Mouse (Mus musculus) heart, adult 2 months (tissue): ENCODE results near the gene Unk. TPM values are rescaled to one million over a fixed set of nuclear protein-coding genes. Genes with fewer than 3 reads are reported as not detected.

ENCODE experiments used
- DNase-seq, 2 experiments: peaks; one replicate each; pipeline ENCODE4 v3.0.0; 2021
- H3K27ac ChIP-seq: fragments of 200-600 bp; 2 replicates; pipeline ENCODE4 v1.8.1; 2022
- H3K27me3 ChIP-seq: fragments of 200-500 bp; 2 replicates; pipeline ENCODE4 v1.6.1; 2012; ENCODE audit warnings: mild to moderate bottlenecking, low read length, inconsistent platforms, mixed read lengths; ENCODE audit not compliant: control insufficient read depth, insufficient read depth
- H3K36me3 ChIP-seq: fragments of 200-500 bp; 2 replicates; pipeline ENCODE4 v1.6.1; 2012; ENCODE audit warnings: low read length, inconsistent platforms; ENCODE audit not compliant: control insufficient read depth, insufficient read depth
- H3K4me1 ChIP-seq: fragments of 200-500 bp; 2 replicates; pipeline ENCODE4 v1.6.1; 2011; ENCODE audit warnings: low read length; ENCODE audit not compliant: control insufficient read depth, insufficient read depth
- H3K4me3 ChIP-seq: fragments of 200-600 bp; 2 replicates; pipeline ENCODE4 v1.8.1; 2022
- H3K79me2 ChIP-seq: fragments of 200-500 bp; replicated peaks from 2 replicates; pipeline ENCODE4 v1.6.1; 2012; ENCODE audit warnings: mild to moderate bottlenecking, inconsistent platforms, low read length, moderate library complexity, mixed read lengths; ENCODE audit not compliant: control insufficient read depth, insufficient read depth
- H3K9ac ChIP-seq: fragments of 200-500 bp; 2 replicates; pipeline ENCODE4 v1.6.1; 2012; ENCODE audit warnings: low read depth, mild to moderate bottlenecking, control low read depth, inconsistent platforms, low read length, mixed read lengths
- CTCF ChIP-seq: fragments of 200-600 bp; IDR thresholded peaks from 2 replicates; pipeline ENCODE4 v1.8.1; 2022; ENCODE audit warnings: antibody characterized with exemption, mild to moderate bottlenecking, moderate library complexity
- EP300 ChIP-seq: fragments of 200-500 bp; IDR thresholded peaks from 2 replicates; pipeline ENCODE4 v1.6.1; 2011; ENCODE audit warnings: low read depth, low read length, control low read depth; ENCODE audit not compliant: insufficient read depth
- POLR2A ChIP-seq: fragments of 200-500 bp; IDR thresholded peaks from 2 replicates; pipeline ENCODE4 v1.6.1; 2011; ENCODE audit warnings: mild to moderate bottlenecking, low read depth, low read length, control low read depth; ENCODE audit not compliant: insufficient read depth
- WGBS: fragments of 180-500 bp; shearing (Covaris S2); methylation state at CpG from one replicate; pipeline ENCODE4 v1.1.7; 2018; 5-methylcytosine and 5-hydroxymethylcytosine counted together
- intact Hi-C: fragments of 180-260 bp; cut with DNase I; formaldehyde crosslinking; loops from one replicate; pipeline ENCODE4 v1.15.1; 2025
- polyA plus RNA-seq: library from polyadenylated mRNA; depleted of rRNA; stranded (reverse); fragments of >200 nt; gene quantifications from 2 replicates; pipeline ENCODE4 v1.2.3, GENCODE M21; 2012
- total RNA-seq, 2 experiments: library from RNA; stranded (reverse); gene quantifications; 2 replicates each; pipeline ENCODE4 v1.2.3; 2021

Unk gene
- total and polyA plus RNA-seq, 3 experiments: 7.1 to 16.5 (median 7.9) TPM

DNA sequence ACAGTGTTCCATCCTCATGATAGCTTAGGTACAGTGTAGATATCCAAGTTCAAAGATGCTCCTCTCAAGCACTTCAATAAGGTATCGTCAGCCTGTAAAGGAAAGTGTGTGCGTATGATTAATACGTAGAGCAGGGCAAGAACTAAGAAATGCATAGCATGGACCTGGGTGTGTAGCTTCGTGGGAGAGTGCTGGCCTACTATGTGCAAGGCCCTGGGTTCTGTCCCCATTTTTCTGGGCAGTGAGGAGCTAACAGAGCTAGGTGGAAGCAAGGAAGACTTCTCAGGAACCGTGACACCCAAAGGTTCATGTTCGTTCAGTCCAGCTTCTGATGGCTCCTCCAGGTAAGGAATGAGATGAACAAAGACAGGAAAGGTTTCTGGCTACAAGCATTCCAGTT is 15.1 kb downstream of the Unk start:
- no peaks in the 10 kb centered on the region; the same call in none of the 2 replicates for H3K79me2 ChIP-seq
- H3K4me1 ChIP-seq: peaks cover 3% of the 10 kb centered on the region
- intact Hi-C loops: no loop called here
- no peak overlapping the region for H3K27ac ChIP-seq
- H3K9ac ChIP-seq: no peak overlapping the region
- peaks cover 3% of the 10 kb centered on the region for H3K36me3 ChIP-seq
- TF ChIP-seq EP300 (no peak), POLR2A (no peak), CTCF (no peak)
- WGBS: 91% methylated on average over 6 of the region's 6 CpGs
- no peak overlapping the region for H3K4me3 ChIP-seq
- H3K27me3 ChIP-seq: no peaks in the 10 kb centered on the region
- DNase-seq: no peak

DNA sequence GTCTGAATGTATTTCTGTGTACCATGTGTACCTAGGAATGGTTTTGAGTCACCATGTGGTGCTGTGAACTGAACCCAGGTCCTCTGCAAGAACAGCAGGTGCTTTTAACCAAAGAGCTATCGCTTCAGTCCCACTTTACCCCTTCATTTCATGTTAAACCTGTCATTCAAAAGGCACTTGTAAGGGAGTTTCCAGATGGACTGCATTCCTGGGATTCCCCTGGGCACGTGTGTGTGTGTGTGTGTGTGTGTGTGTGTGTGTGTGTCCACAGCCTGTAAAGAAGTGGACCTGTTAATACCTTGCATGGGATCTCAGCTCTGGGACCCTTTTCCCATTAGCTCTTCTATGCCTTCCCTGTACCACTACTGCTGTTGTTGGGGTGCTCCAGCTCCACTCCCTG is 19.5 kb downstream of the Unk start:
- intact Hi-C loops: no loop called here
- no peak for DNase-seq
- Histone ChIP-seq H3K4me3 (no peak overlapping the region), H3K79me2 (no peaks in the 10 kb centered on the region; the same call in none of the 2 replicates), H3K4me1 (no peaks in the 10 kb centered on the region), H3K9ac (no peak overlapping the region), H3K27me3 (no peaks in the 10 kb centered on the region), H3K36me3 (no peaks in the 10 kb centered on the region), H3K27ac (no peak overlapping the region)
- WGBS: 81% methylated on average over 2 of the region's 2 CpGs
- TF ChIP-seq CTCF (no peak), EP300 (no peak), POLR2A (no peak)

DNA sequence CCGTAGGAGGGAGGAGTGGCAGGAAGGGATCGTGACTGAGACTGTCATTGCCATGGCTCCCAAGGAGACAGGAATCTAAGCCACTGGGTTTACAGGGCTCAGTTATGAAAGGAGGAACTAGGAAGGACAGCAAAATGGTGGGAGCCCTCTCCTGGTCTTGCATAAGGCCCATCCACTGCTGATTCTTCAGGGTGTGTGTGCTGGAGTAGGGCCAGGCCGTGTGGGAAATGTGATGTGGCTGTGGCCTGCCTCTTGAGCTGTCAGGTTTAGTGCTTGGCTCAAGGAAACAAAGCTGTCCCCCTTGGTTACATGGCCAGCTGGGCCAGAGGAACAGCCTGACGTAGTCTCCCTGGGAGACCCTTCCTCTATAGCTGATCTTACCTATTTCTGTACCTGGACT is 20.1 kb downstream of the Unk start:
- Histone ChIP-seq H3K9ac (no peak overlapping the region), H3K36me3 (no peaks in the 10 kb centered on the region), H3K27ac (no peak overlapping the region), H3K4me1 (no peaks in the 10 kb centered on the region), H3K4me3 (no peak overlapping the region), H3K79me2 (no peaks in the 10 kb centered on the region; the same call in none of the 2 replicates), H3K27me3 (no peaks in the 10 kb centered on the region)
- TF ChIP-seq POLR2A (no peak), EP300 (no peak), CTCF (no peak)
- intact Hi-C loops: no loop called here
- 75% methylated on average over 4 of the region's 4 CpGs for WGBS
- DNase-seq: no peak

DNA sequence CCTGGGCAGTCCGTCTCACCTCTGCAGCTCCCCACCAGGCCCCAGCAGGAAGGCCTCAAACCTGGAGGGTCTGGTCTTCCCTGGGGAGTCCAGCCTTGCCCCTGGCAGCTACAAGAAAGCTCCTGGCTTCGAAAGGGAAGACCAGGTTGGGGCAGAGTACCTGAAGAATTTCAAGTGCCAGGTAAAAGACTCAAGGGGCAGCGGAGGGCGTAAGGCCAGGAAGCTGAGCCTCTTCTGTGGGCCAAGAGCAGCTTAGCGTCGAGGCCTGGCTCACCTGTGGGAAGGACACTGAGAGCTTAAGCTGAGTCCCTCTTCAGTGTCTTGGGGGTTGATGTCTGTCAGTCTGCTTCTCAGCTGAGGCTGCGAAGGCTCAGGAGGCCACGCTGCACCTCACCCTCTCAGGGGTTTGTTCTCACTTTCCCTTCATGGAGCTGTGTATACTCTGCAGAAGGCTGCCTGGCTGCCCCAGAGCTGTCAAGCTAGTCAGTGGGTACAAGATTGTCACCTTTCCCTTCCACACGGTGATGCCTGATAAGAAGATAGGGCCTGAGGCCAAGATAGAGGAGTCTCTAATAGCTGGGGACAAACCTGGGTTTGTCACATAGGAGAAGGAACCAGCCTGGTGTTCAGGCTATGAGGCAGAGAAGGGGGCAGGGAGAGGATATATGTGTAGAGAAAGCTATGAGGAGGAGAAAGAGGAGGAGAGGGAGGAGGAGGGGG is 23.5 kb downstream of the Unk start:
- no peaks in the 10 kb centered on the region for H3K79me2 ChIP-seq
- TF ChIP-seq EP300: no peak
- TF ChIP-seq CTCF: no peak
- no peak for TF ChIP-seq POLR2A
- no peaks in the 10 kb centered on the region for H3K27me3 ChIP-seq
- 86% methylated on average over 9 of the region's 9 CpGs for whole genome bisulfite sequencing
- no peak overlapping the region for H3K27ac ChIP-seq
- H3K4me1 ChIP-seq: no peaks in the 10 kb centered on the region; the same call in 1 of the 2 replicates
- no peak overlapping the region for H3K9ac ChIP-seq
- no peak overlapping the region for H3K4me3 ChIP-seq
- intact Hi-C loops: no loop called here
- DNase-seq: no peak
- no peaks in the 10 kb centered on the region for H3K36me3 ChIP-seq

DNA sequence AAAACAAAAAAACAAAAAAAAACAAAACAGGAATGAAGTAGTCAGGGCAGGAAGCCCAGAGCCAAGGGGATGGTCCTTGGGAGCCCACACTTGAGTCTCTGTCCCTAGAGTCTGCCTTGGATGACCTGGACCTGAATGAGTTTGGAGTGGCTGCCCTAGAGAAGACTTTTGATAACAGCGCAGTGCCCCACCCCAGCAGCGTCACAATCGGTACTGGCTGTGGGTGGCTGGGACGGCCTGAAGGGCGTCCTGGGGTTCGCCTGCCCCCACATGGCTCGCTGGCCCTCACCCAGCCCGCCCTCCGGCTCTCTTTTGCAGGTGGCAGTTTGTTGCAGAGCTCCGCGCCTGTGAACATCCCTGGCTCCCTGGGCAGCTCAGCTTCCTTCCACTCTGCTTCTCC is 25.8 kb downstream of the Unk start:
- Histone ChIP-seq H3K27ac (no peak overlapping the region), H3K36me3 (no peaks in the 10 kb centered on the region), H3K9ac (no peak overlapping the region), H3K4me1 (no peaks in the 10 kb centered on the region; the same call in 1 of the 2 replicates), H3K79me2 (no peaks in the 10 kb centered on the region), H3K27me3 (no peaks in the 10 kb centered on the region), H3K4me3 (no peak overlapping the region)
- intact Hi-C loops: no loop called here
- WGBS: 80% methylated on average over 11 of the region's 11 CpGs
- no peak for TF ChIP-seq POLR2A
- no peak for TF ChIP-seq EP300
- no peak for TF ChIP-seq CTCF
- no peak for DNase-seq

DNA sequence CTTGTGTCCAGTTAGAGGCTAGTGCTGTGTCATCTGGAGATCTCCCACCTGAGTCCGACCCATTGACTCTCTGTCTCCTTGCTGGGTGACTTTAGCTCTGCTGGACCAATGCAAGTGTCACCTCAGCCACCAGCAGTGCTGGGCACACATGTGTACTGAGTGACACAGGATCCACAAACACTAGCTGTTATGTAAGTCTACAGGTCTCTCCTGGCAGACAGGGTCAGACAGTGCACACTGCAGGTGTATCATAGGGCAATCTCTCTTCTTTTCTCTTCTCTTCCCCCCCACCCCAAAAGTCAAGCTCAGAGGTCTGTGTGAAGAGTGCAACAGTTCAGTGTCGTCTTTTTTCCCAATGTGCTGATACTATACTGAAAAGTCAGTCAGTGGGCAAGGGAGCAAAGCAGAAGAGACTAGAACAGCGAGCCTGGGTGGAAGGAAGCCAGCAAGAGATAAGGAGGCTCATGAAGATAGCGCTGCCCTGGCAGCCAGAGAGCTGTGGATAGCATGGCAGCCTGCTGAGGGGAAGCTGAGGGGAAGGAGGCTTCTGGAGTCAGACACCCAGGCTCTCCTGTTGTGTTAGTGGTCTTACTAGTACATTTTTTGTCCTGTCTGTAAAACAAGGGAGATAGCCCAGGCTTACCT is 27.2 kb downstream of the Unk start:
- DNase-seq: peak in 1 of 2 experiments; percentile 34
- H3K9ac ChIP-seq: no peak overlapping the region
- no peak overlapping the region for H3K27ac ChIP-seq
- no peak overlapping the region for H3K4me3 ChIP-seq
- TF ChIP-seq CTCF (no peak), EP300 (no peak), POLR2A (no peak)
- no peaks in the 10 kb centered on the region; the same call in 1 of the 2 replicates for H3K4me1 ChIP-seq
- intact Hi-C loops: no loop called here
- no peaks in the 10 kb centered on the region for H3K27me3 ChIP-seq
- H3K79me2 ChIP-seq: no peaks in the 10 kb centered on the region
- 46% methylated on average over 4 of the region's 4 CpGs for WGBS
- no peaks in the 10 kb centered on the region for H3K36me3 ChIP-seq
